Mouse (Mus musculus) liver, postnatal 0 days (tissue): ENCODE measurements around the gene Ly6g6f. TPM values are rescaled to one million over a fixed set of nuclear protein-coding genes. Genes with fewer than 3 reads are reported as not detected.

Experiments
- ATAC-seq: fragments of 200-750 bp; cut with Nextera tagmentation; 2 replicates; pipeline ENCODE4 v1.8.0; 2017; ENCODE audit warnings: mild to moderate bottlenecking, moderate library complexity
- DNase-seq: peaks from one replicate; pipeline ENCODE4 v3.0.0-alpha.2; 2016
- H3K27ac ChIP-seq: fragments of 300-500 bp; sonication (generic); 2 replicates; pipeline ENCODE4 v1.5.1; 2014; ENCODE audit warnings: antibody characterized with exemption, moderate library complexity, mild to moderate bottlenecking, low read depth
- H3K27me3 ChIP-seq: fragments of 300-500 bp; sonication (generic); 2 replicates; pipeline ENCODE4 v1.6.1; 2014; ENCODE audit warnings: low read length, control low read depth, mixed read lengths; ENCODE audit not compliant: insufficient read depth
- H3K36me3 ChIP-seq: fragments of 300-500 bp; sonication (generic); replicated peaks from 2 replicates; pipeline ENCODE4 v1.6.1; 2014; ENCODE audit warnings: mild to moderate bottlenecking, control low read depth, low read length, moderate library complexity, mixed read lengths; ENCODE audit not compliant: insufficient read depth
- H3K4me1 ChIP-seq: fragments of 300-500 bp; sonication (generic); 2 replicates; pipeline ENCODE4 v1.6.1; 2014; ENCODE audit warnings: antibody characterized with exemption, mild to moderate bottlenecking, control low read depth; ENCODE audit not compliant: insufficient read depth
- H3K4me2 ChIP-seq: fragments of 300-500 bp; sonication (generic); 2 replicates; pipeline ENCODE4 v1.6.1; 2014; ENCODE audit warnings: low read depth, mild to moderate bottlenecking, low read length, moderate library complexity, mixed read lengths
- H3K4me3 ChIP-seq: fragments of 300-500 bp; sonication (generic); 2 replicates; pipeline ENCODE4 v1.5.1; 2014; ENCODE audit warnings: low read depth, low read length
- H3K9ac ChIP-seq: fragments of 300-500 bp; sonication (generic); replicated peaks from 2 replicates; pipeline ENCODE4 v1.6.1; 2014; ENCODE audit warnings: mild to moderate bottlenecking, moderate library complexity
- H3K9me3 ChIP-seq: fragments of 300-500 bp; sonication (generic); 2 replicates; pipeline ENCODE4 v1.6.1; 2016; ENCODE audit warnings: mild to moderate bottlenecking, control low read depth, low read length, mixed read lengths
- CTCF ChIP-seq: sonication (generic); IDR thresholded peaks from 2 replicates; pipeline ENCODE4 v1.5.1; 2016; ENCODE audit warnings: antibody characterized with exemption, low read depth
- EP300 ChIP-seq: IDR thresholded peaks from 2 replicates; pipeline ENCODE4 v1.6.1; 2016; ENCODE audit warnings: antibody characterized with exemption, low read depth, mild to moderate bottlenecking
- WGBS: fragments of 180-500 bp; shearing (Covaris S2); extraction: QIAGEN DNeasy Blood & Tissue Kit; methylation state at CpG from one replicate; pipeline ENCODE4 v1.1.7; 2014; ENCODE audit not compliant: insufficient replicate concordance; 5-methylcytosine and 5-hydroxymethylcytosine counted together
- polyA plus RNA-seq: library from polyadenylated mRNA; unstranded; fragments of >200 nt; fragmentation: Nextera tagmentation; extraction: Ambion mirVana; gene quantifications from 2 replicates; pipeline ENCODE4 v1.2.1, GENCODE M21; 2015

Gene Ly6g6f
- polyA plus RNA-seq, 1 experiment from 2014 or later = 5.3 TPM

- 1% methylated on average over 57 of the region's 57 CpGs for WGBS
- Histone ChIP-seq H3K4me2 (peak within 1 kb of the TSS; percentile 96), H3K4me3 (peak within 1 kb of the TSS; percentile 59), H3K27ac (peak within 1 kb of the TSS; percentile 77), H3K9me3 (no peaks in the 10 kb centered on the region), H3K27me3 (peaks cover 11% of the 10 kb centered on the region), H3K4me1 (peaks cover 19% of the 10 kb centered on the region), H3K36me3 (peaks cover 43% of the 10 kb centered on the region), H3K9ac (peak within 1 kb of the TSS; percentile 64)
- peak; percentile 89 for DNase-seq
- peak; percentile 91 for TF ChIP-seq CTCF
- no peak for TF ChIP-seq EP300
- ATAC-seq = peak; percentile 80
Observed at GRCm38 (mm10) chr17:35058911-35059892, 26.2 kb downstream of the Ly6g6f start, which contains the start of gene Ddah2. Gene Ddah2, plus strand, starts transcription at chr17:35059035.

GRCm38 (mm10) chr17:35058316-35058715 is 27.1 kb downstream of the Ly6g6f start:
- Histone ChIP-seq H3K4me2 (no peak overlapping the region), H3K9me3 (no peaks in the 10 kb centered on the region), H3K4me3 (no peak overlapping the region), H3K9ac (no peak overlapping the region), H3K27me3 (peaks cover 3% of the 10 kb centered on the region; the same call in 1 of the 2 replicates), H3K36me3 (peaks cover 50% of the 10 kb centered on the region), H3K4me1 (peaks cover 19% of the 10 kb centered on the region), H3K27ac (no peak overlapping the region)
- DNase-seq (no peak), ATAC-seq (no peak)
- WGBS = 66% methylated on average over 9 of the region's 9 CpGs
- TF ChIP-seq EP300 (no peak), CTCF (no peak)

DNA sequence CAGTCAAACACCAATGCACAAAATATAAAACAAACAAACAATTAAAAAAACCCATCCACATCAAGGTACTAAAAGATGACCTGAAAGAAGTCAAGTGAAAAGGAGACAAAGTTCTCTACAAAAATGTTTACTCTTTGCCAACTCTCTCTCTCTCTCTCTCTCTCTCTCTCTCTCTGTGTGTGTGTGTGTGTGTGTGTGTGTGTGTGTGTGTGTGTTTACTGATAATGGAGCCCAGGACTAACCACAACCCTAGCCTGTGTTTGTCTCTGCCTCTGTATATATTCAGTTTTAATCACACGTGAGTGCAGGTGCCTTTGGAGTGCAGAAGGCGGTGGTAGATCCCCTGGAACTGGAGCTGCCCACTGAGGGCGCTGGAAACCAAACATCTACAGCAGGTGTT is 28.3 kb downstream of the Ly6g6f start:
- TF ChIP-seq CTCF = no peak
- no peak for TF ChIP-seq EP300
- H3K27ac ChIP-seq = no peak overlapping the region
- H3K36me3 ChIP-seq = peaks cover 62% of the 10 kb centered on the region
- no peaks in the 10 kb centered on the region for H3K9me3 ChIP-seq
- ATAC-seq (no peak), DNase-seq (no peak)
- H3K27me3 ChIP-seq = no peaks in the 10 kb centered on the region
- no peak overlapping the region for H3K4me2 ChIP-seq
- H3K4me3 ChIP-seq = no peak overlapping the region
- 47% methylated on average over 3 of the region's 3 CpGs for WGBS
- peaks cover 23% of the 10 kb centered on the region for H3K4me1 ChIP-seq
- H3K9ac ChIP-seq = no peak overlapping the region

- Histone ChIP-seq H3K9me3 (no peaks in the 10 kb centered on the region), H3K27me3 (no peaks in the 10 kb centered on the region), H3K4me1 (peaks cover 26% of the 10 kb centered on the region), H3K4me2 (no peak overlapping the region), H3K36me3 (peaks cover 60% of the 10 kb centered on the region), H3K4me3 (no peak overlapping the region), H3K27ac (no peak overlapping the region), H3K9ac (no peak overlapping the region)
- TF ChIP-seq EP300 (no peak), CTCF (no peak)
- 90% methylated on average over 7 of the region's 7 CpGs for WGBS
- DNase-seq (no peak), ATAC-seq (no peak)
Observed at GRCm38 (mm10) chr17:35055691-35056495, 29.5 kb downstream of the Ly6g6f start.

- DNase-seq (no peak), ATAC-seq (no peak)
- H3K4me3 ChIP-seq = peak overlapping the region; percentile 68
- peak overlapping the region; percentile 99 for H3K4me2 ChIP-seq
- no peaks in the 10 kb centered on the region for H3K9me3 ChIP-seq
- 82% methylated on average over 12 of the region's 12 CpGs for WGBS
- no peaks in the 10 kb centered on the region for H3K27me3 ChIP-seq
- TF ChIP-seq EP300 (no peak), CTCF (no peak)
- H3K9ac ChIP-seq = peak overlapping the region; percentile 87
- peaks cover 31% of the 10 kb centered on the region for H3K4me1 ChIP-seq
- H3K27ac ChIP-seq = peak overlapping the region; percentile 98
- H3K36me3 ChIP-seq = peaks cover 45% of the 10 kb centered on the region
Observed at GRCm38 (mm10) chr17:35052271-35052798, 33.1 kb downstream of the Ly6g6f start.
